Mouse (Mus musculus) small intestine, adult 10 weeks (tissue): ENCODE measurements around the gene Psg20. TPM values are rescaled to one million over a fixed set of nuclear protein-coding genes. Genes with fewer than 3 reads are reported as not detected.

Experiments
- polyA plus RNA-seq: library from polyadenylated mRNA; stranded (reverse); fragments of 350-450 nt; fragmentation: Illumina TruSeq; extraction: RNeasy Lipid Tissue Mini Kit (QIAGEN cat#74804); gene quantifications from one replicate; pipeline ENCODE4 v1.2.3, GENCODE M21; 2014; ENCODE audit warnings: low replicate concordance

Gene Psg20
- not detected for polyA plus RNA-seq

GRCm38 (mm10) chr7:18686085-18686484 lies at the start of gene Psg20:
Psg20 (minus strand) TSS chr7:18686185.

GRCm38 (mm10) chr7:18717790-18718189 lies 31.8 kb upstream of the Psg20 start, which contains the start of gene Psg22:
Psg22 (plus strand) TSS chr7:18718090.

GRCm38 (mm10) chr7:18656625-18657024 lies 29.4 kb downstream of the Psg20 start, which contains the start of gene Psg21:
Psg21 (minus strand) TSS chr7:18656725.

Other genes with a start within 250 kb of the Psg20 start
- not detected for gene Psg26, start 202.0 kb downstream of the Psg20 start, polyA plus RNA-seq
- gene Psg25, start 153.9 kb downstream of the Psg20 start, polyA plus RNA-seq, result 2.3 TPM
- not detected for gene Psg27, start 118.9 kb downstream of the Psg20 start, polyA plus RNA-seq
- gene Psg23, start 69.7 kb downstream of the Psg20 start, polyA plus RNA-seq, result not detected
- not detected for gene Psg21, start 29.5 kb downstream of the Psg20 start, polyA plus RNA-seq
- gene Psg22, start 31.9 kb upstream of the Psg20 start, polyA plus RNA-seq, result not detected
- not detected for gene Psg19, start 112.3 kb upstream of the Psg20 start, polyA plus RNA-seq
- not detected for gene Psg17, start 135.4 kb upstream of the Psg20 start, polyA plus RNA-seq
- 4.1 TPM for gene Mill2, start 153.8 kb upstream of the Psg20 start, polyA plus RNA-seq
- not detected for gene Pglyrp1, start 185.1 kb upstream of the Psg20 start, polyA plus RNA-seq
- 0.71 TPM for gene Ccdc61, start 224.2 kb upstream of the Psg20 start, polyA plus RNA-seq
- 0.07 TPM for gene Nova2, start 239.7 kb upstream of the Psg20 start, polyA plus RNA-seq